In the genomic region with DNA sequence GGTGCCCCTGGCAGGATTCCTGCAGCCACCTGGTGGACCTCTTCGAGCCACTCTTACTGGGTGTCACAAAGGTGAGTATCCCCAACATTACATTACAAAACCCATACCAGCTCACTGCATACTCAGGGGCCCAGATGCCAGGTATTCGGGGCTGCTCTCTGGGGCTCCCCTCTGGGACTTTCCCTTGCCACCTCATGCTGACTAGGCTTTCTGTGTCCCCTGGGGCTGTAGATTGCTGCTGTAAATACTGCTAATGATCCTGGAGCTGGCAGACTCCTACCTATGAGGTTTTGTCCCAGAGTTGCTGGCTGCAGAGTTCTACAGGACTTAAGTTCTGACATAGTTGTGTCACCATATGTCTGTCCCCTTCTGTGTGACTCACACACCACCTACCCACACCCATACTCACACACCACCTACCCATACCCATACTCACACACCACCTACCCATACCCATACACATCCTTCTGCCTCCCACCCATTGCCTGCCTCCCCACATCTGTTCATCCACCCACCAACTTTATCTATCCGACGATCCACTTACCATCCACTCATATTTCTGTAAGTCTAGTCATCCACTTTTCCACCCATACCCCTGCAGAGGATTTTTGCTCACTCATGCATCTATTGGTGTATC, we compare ENCODE assay signal across 22 mouse cellular contexts. TPM values are rescaled to one million over a fixed set of nuclear protein-coding genes. Genes with fewer than 3 reads are reported as not detected.
DNase-seq lines count a peak whose midpoint lies in the region; ATAC-seq and TF ChIP-seq lines count a peak whose summit lies in the region.
"Had no signal": no experiment of that assay in that cellular context is flagged by ENCODE, and none has a peak within 500 bp of the region (broad histone marks: within the 10 kb centered on the region; RNA-seq: fewer than 3 reads in every experiment).

No protein-coding gene starts in this region.

- H3K4me2 ChIP-seq in hindbrain, embryonic 13.5 days = no peak overlapping the region
- no peak overlapping the region for H3K4me2 ChIP-seq in hindbrain, embryonic 12.5 days (replicated peaks)
- no peak overlapping the region for H3K4me2 ChIP-seq in CH12.LX (ENCODE audit: insufficient read depth, low read depth, poor library complexity, severe bottlenecking)
- H3K4me2 ChIP-seq: forebrain, embryonic 15.5 days; intestine, embryonic 15.5 days; kidney, embryonic 15.5 days; midbrain, embryonic 11.5 days; neural tube, embryonic 12.5 days had no signal

- no peak for TF ChIP-seq CTCF in CH12.LX (conservative IDR thresholded peaks at IDR 0.05 in 1 of 2, IDR thresholded peaks at IDR 0.05 in 1 of 2; ENCODE audit: low read depth in 2 of 2, low read length in 2 of 2)

- TF ChIP-seq EP300 in CH12.LX (IDR thresholded peaks at IDR 0.05; ENCODE audit: low read length) = 0 out of 2 replicates have a peak, but pooled peaks have one; percentile 39

- no peaks in the 10 kb centered on the region for H3K36me3 ChIP-seq in hindbrain, embryonic 13.5 days
- H3K36me3 ChIP-seq in hindbrain, embryonic 12.5 days = no peaks in the 10 kb centered on the region
- no peaks in the 10 kb centered on the region for H3K36me3 ChIP-seq in CH12.LX (replicated peaks in 1 of 2; ENCODE audit: control insufficient read depth in 1 of 2, insufficient read depth in 1 of 2, low read length in 1 of 2)
- H3K36me3 ChIP-seq: forebrain, embryonic 15.5 days; hindbrain, embryonic 10.5 days; intestine, embryonic 15.5 days; kidney, embryonic 15.5 days; neural tube, embryonic 12.5 days had no signal

- no peak overlapping the region for H3K9ac ChIP-seq in hindbrain, embryonic 13.5 days
- H3K9ac ChIP-seq in hindbrain, embryonic 12.5 days = no peak overlapping the region
- H3K9ac ChIP-seq in CH12.LX (ENCODE audit: insufficient read depth, low read depth) = no peak overlapping the region
- H3K9ac ChIP-seq: forebrain, embryonic 15.5 days; intestine, embryonic 15.5 days; kidney, embryonic 15.5 days; neural tube, embryonic 12.5 days had no signal

- no peak for TF ChIP-seq RAD21 in CH12.LX (IDR thresholded peaks at IDR 0.05; ENCODE audit: low read depth, low read length)

- peak; percentile 46; the same call in 1 of the 2 replicates for ATAC-seq in hindbrain, embryonic 13.5 days (ENCODE audit: low FRiP score)
- ATAC-seq in hindbrain, embryonic 12.5 days (ENCODE audit: low FRiP score) = no peak
- ATAC-seq: CD4-positive, CD25-positive, alpha-beta regulatory T cell, adult 4 months; forebrain, embryonic 15.5 days had no signal

- DNase-seq in left cerebral cortex, postnatal 25 days (ENCODE audit: low spot score in 2 of 2) = peak; percentile 16 to 63
- no peak for DNase-seq in left cerebral cortex, adult 11 months (ENCODE audit: low spot score)
- DNase-seq in 3134 (ENCODE audit: extremely low read depth, insufficient read length, low spot score) (peak; percentile 57), CH12.LX (ENCODE audit: extremely low read depth) (peak; percentile 39)
- DNase-seq in urinary bladder, adult 2 months (ENCODE audit: low spot score) = no peak
- no peak for DNase-seq in testis, postnatal 14 days (ENCODE audit: low spot score)
- DNase-seq: cerebellum, postnatal 10 days; gastrocnemius, postnatal 25 days; liver; lung, adult 18-20 months; thymus, postnatal 14 days had no signal

- no peaks in the 10 kb centered on the region for H3K27me3 ChIP-seq in hindbrain, embryonic 13.5 days
- H3K27me3 ChIP-seq in hindbrain, embryonic 12.5 days = no peaks in the 10 kb centered on the region
- no peaks in the 10 kb centered on the region for H3K27me3 ChIP-seq in CH12.LX (replicated peaks)
- H3K27me3 ChIP-seq: forebrain, embryonic 15.5 days; intestine, embryonic 15.5 days; kidney, embryonic 15.5 days; neural tube, embryonic 12.5 days had no signal

- H3K4me1 ChIP-seq in hindbrain, embryonic 13.5 days (replicated peaks) = no peaks in the 10 kb centered on the region
- no peaks in the 10 kb centered on the region for H3K4me1 ChIP-seq in hindbrain, embryonic 12.5 days
- peaks cover 15 to 25% of the 10 kb centered on the region in 2 experiments for H3K4me1 ChIP-seq in CH12.LX (ENCODE audit: control insufficient read depth in 1 of 2, insufficient read depth in 2 of 2)
- H3K4me1 ChIP-seq: forebrain, embryonic 15.5 days; kidney, embryonic 15.5 days; neural tube, embryonic 12.5 days had no signal

- 87% methylated on average over 4 of the region's 4 CpGs for WGBS in hindbrain, embryonic 13.5 days
- 84% methylated on average over 4 of the region's 4 CpGs for WGBS in hindbrain, embryonic 12.5 days

- dilution Hi-C loops in CH12.LX (cut with MboI; ENCODE audit: extremely low pct_ligation_motif_present, extremely low pct_unique_long_range_greater_than_20kb, low sequenced_read_pairs) = no loop called here

- intact Hi-C loops in left cerebral cortex, postnatal 25 days (cut with DNase I) = no loop called here

- no peak overlapping the region for H3K4me3 ChIP-seq in hindbrain, embryonic 13.5 days
- H3K4me3 ChIP-seq in hindbrain, embryonic 12.5 days = no peak overlapping the region
- no peak overlapping the region for H3K4me3 ChIP-seq in CH12.LX (replicated peaks in 1 of 3; ENCODE audit: low read depth in 2 of 3, low read length in 2 of 3, poor library complexity in 1 of 3)
- H3K4me3 ChIP-seq: forebrain, embryonic 15.5 days; hindbrain, embryonic 10.5 days; intestine, embryonic 15.5 days; kidney, embryonic 15.5 days; neural tube, embryonic 12.5 days had no signal

- no peak for TF ChIP-seq POLR2A in CH12.LX (IDR thresholded peaks at IDR 0.05; ENCODE audit: low read depth, low read length)

- H3K79me2 ChIP-seq in CH12.LX (replicated peaks; ENCODE audit: control insufficient read depth, extremely low read depth, insufficient read depth, poor library complexity, severe bottlenecking) = no peaks in the 10 kb centered on the region

- in situ Hi-C loops in CH12.LX (cut with MboI; ENCODE audit: low pct_ligation_motif_present, low pct_unique_long_range_greater_than_20kb, low sequenced_read_pairs) = loop anchor here (5.0 kb wide), 1 partner anchor 65 kb away; no protein-coding TSS in a partner anchor

- H3K9me3 ChIP-seq in hindbrain, embryonic 13.5 days = no peaks in the 10 kb centered on the region
- no peaks in the 10 kb centered on the region for H3K9me3 ChIP-seq in hindbrain, embryonic 12.5 days (replicated peaks)
- no peaks in the 10 kb centered on the region for H3K9me3 ChIP-seq in CH12.LX (replicated peaks; ENCODE audit: low read length)
- H3K9me3 ChIP-seq: forebrain, embryonic 15.5 days; hindbrain, embryonic 10.5 days; intestine, embryonic 15.5 days; kidney, embryonic 15.5 days; neural tube, embryonic 12.5 days had no signal

- H3K27ac ChIP-seq in hindbrain, embryonic 13.5 days = no peak overlapping the region
- no peak overlapping the region for H3K27ac ChIP-seq in hindbrain, embryonic 12.5 days
- H3K27ac ChIP-seq in CH12.LX (ENCODE audit: insufficient read depth, low read depth) = no peak overlapping the region
- H3K27ac ChIP-seq: forebrain, embryonic 15.5 days; intestine, embryonic 15.5 days; kidney, embryonic 15.5 days; neural tube, embryonic 12.5 days had no signal

TF ChIP-seq in CH12.LX, 34 proteins besides CTCF, POLR2A, EP300 and RAD21:
- TF ChIP-seq MAZ (IDR thresholded peaks at IDR 0.05; ENCODE audit: low read depth, low read length) = no peak
- 0 out of 2 replicates have a peak, but pooled peaks have one; percentile 19 for TF ChIP-seq IRF4 (IDR thresholded peaks at IDR 0.05; ENCODE audit: low read depth, low read length)
- TF ChIP-seq HCFC1 (IDR thresholded peaks at IDR 0.05; ENCODE audit: low read depth, low read length) = no peak
- peak; percentile 34; the same call in 1 of the 2 replicates for TF ChIP-seq ETS1 (conservative IDR thresholded peaks at IDR 0.05; ENCODE audit: low read depth, low read length)
- no peak for TF ChIP-seq USF2 (conservative IDR thresholded peaks at IDR 0.05; ENCODE audit: low read depth, low read length)
- peak; percentile 77; the same call in 1 of the 2 replicates for TF ChIP-seq MAFK (IDR thresholded peaks at IDR 0.05; ENCODE audit: insufficient replicate concordance, low read length)

RNA-seq across cellular contexts. Expression of a gene that starts 35.7 kb away (rescaled TPM):
- 1.3 and 1.4 TPM in 2 replicates for polyA plus RNA-seq in hindbrain, embryonic 13.5 days (2015; fragmentation: Nextera tagmentation; extraction: Ambion mirVana)
- polyA plus RNA-seq in hindbrain, embryonic 12.5 days (2016; fragmentation: Nextera tagmentation; extraction: Ambion mirVana) = 0.64 and 0.68 TPM in 2 replicates
- 10 to 100 TPM; 43.7 to 49.4 TPM for total RNA-seq in left cerebral cortex, postnatal 25 days (2021)
- total RNA-seq in CH12.LX (2012; rRNA removed) = 0.04 TPM in 1 of 2 replicates, not detected in the other
- not detected in 2 replicates for total RNA-seq in CH12.LX (2014; rRNA removed)
- not detected in 2 replicates for polyA plus RNA-seq in CH12.LX (2012; ENCODE audit: insufficient read length, low read depth)
- 0.15 and 0.41 TPM in 2 replicates for polyA plus RNA-seq in urinary bladder, adult 2 months (2012; rRNA removed)
- total RNA-seq: MEL; monocyte, adult 5-6 weeks had no signal
- polyA plus RNA-seq: hindbrain, embryonic 10.5 days had no signal

RNA-seq across cellular contexts. Expression of a gene that starts 40.9 kb away (rescaled TPM):
- 171 and 175 TPM in 2 replicates for polyA plus RNA-seq in hindbrain, embryonic 13.5 days (2015; fragmentation: Nextera tagmentation; extraction: Ambion mirVana)
- polyA plus RNA-seq in hindbrain, embryonic 12.5 days (2016; fragmentation: Nextera tagmentation; extraction: Ambion mirVana) = 149 and 163 TPM in 2 replicates
- total RNA-seq in left cerebral cortex, postnatal 25 days (2021) = 100 to 1,000 TPM; 139 to 142 TPM
- 148 and 183 TPM in 2 replicates for total RNA-seq in CH12.LX (2012; rRNA removed)
- 120 and 132 TPM in 2 replicates for total RNA-seq in CH12.LX (2014; rRNA removed)
- 109 and 118 TPM in 2 replicates for polyA plus RNA-seq in CH12.LX (2012; ENCODE audit: insufficient read length, low read depth)
- polyA plus RNA-seq in urinary bladder, adult 2 months (2012; rRNA removed) = 122 and 134 TPM in 2 replicates

Comparison
In these comparisons a context has a peak if more than half of its experiments do, and no peak if none do; other contexts are left out.
1. DNase-seq: peak in left cerebral cortex, postnatal 25 days (2 of 2), 3134 (single experiment) and CH12.LX (single experiment); none in left cerebral cortex, adult 11 months (single experiment), urinary bladder, adult 2 months (single experiment) and testis, postnatal 14 days (single experiment).